Mouse (Mus musculus): ENCODE results near the gene Sgsm2. TPM values are rescaled to one million over a fixed set of nuclear protein-coding genes. Genes with fewer than 3 reads are reported as not detected.

The Sgsm2 gene
- polyA plus RNA-seq, 1 experiment, result 2.3 TPM

GRCm38 (mm10) chr11:74837694-74838431 lies 59.0 kb downstream of the Sgsm2 start:
- peak overlapping the region; percentile 69 for H3K4me3 ChIP-seq (ENCODE audit: insufficient read depth, low read length)
- peaks cover 49% of the 10 kb centered on the region for H3K4me1 ChIP-seq (ENCODE audit: control insufficient read depth, insufficient read depth, low read length)
- TF ChIP-seq CTCF (IDR thresholded peaks at IDR 0.05; ENCODE audit: low read depth, low read length) (no peak), POLR2A (IDR thresholded peaks at IDR 0.05; ENCODE audit: borderline replicate concordance, low read depth, low read length) (no peak)
- peak overlapping the region; percentile 96 for H3K27ac ChIP-seq (ENCODE audit: insufficient read depth, low read depth, low read length)

- peak overlapping the region; percentile 50 for H3K4me3 ChIP-seq (ENCODE audit: insufficient read depth, low read length)
- H3K4me1 ChIP-seq (ENCODE audit: control insufficient read depth, insufficient read depth, low read length), result peaks cover 49% of the 10 kb centered on the region
- TF ChIP-seq POLR2A (IDR thresholded peaks at IDR 0.05; ENCODE audit: borderline replicate concordance, low read depth, low read length) (no peak), CTCF (IDR thresholded peaks at IDR 0.05; ENCODE audit: low read depth, low read length) (no peak)
- H3K27ac ChIP-seq (ENCODE audit: insufficient read depth, low read depth, low read length), result peak overlapping the region; percentile 75
Observed at GRCm38 (mm10) chr11:74837056-74837693, 59.7 kb downstream of the Sgsm2 start.

- no peak for TF ChIP-seq CTCF (IDR thresholded peaks at IDR 0.05; ENCODE audit: low read depth, low read length)
- no peak for TF ChIP-seq POLR2A (IDR thresholded peaks at IDR 0.05; ENCODE audit: borderline replicate concordance, low read depth, low read length)
- H3K4me3 ChIP-seq (ENCODE audit: insufficient read depth, low read length), result no peak overlapping the region
- H3K4me1 ChIP-seq (ENCODE audit: control insufficient read depth, insufficient read depth, low read length), result peaks cover 49% of the 10 kb centered on the region
- peak overlapping the region; percentile 75; the same call in 1 of the 2 replicates for H3K27ac ChIP-seq (ENCODE audit: insufficient read depth, low read depth, low read length)
Observed at GRCm38 (mm10) chr11:74836225-74837055, 60.4 kb downstream of the Sgsm2 start.

GRCm38 (mm10) chr11:74835593-74836224 lies 61.2 kb downstream of the Sgsm2 start:
- Histone ChIP-seq H3K4me3 (ENCODE audit: insufficient read depth, low read length) (no peak overlapping the region), H3K4me1 (ENCODE audit: control insufficient read depth, insufficient read depth, low read length) (peaks cover 49% of the 10 kb centered on the region), H3K27ac (ENCODE audit: insufficient read depth, low read depth, low read length) (no peak overlapping the region)
- TF ChIP-seq POLR2A (IDR thresholded peaks at IDR 0.05; ENCODE audit: borderline replicate concordance, low read depth, low read length) (no peak), CTCF (IDR thresholded peaks at IDR 0.05; ENCODE audit: low read depth, low read length) (no peak)

GRCm38 (mm10) chr11:74834650-74835277 lies 62.1 kb downstream of the Sgsm2 start:
- TF ChIP-seq POLR2A (IDR thresholded peaks at IDR 0.05; ENCODE audit: borderline replicate concordance, low read depth, low read length) (no peak), CTCF (IDR thresholded peaks at IDR 0.05; ENCODE audit: low read depth, low read length) (no peak)
- H3K4me3 ChIP-seq (ENCODE audit: insufficient read depth, low read length), result no peak overlapping the region
- peak overlapping the region; percentile 56 for H3K27ac ChIP-seq (ENCODE audit: insufficient read depth, low read depth, low read length)
- peaks cover 43% of the 10 kb centered on the region for H3K4me1 ChIP-seq (ENCODE audit: control insufficient read depth, insufficient read depth, low read length)

- no peak for TF ChIP-seq POLR2A (IDR thresholded peaks at IDR 0.05; ENCODE audit: borderline replicate concordance, low read depth, low read length)
- TF ChIP-seq CTCF (IDR thresholded peaks at IDR 0.05; ENCODE audit: low read depth, low read length), result no peak
- Histone ChIP-seq H3K4me3 (ENCODE audit: insufficient read depth, low read length) (peak overlapping the region; percentile 66; the same call in 1 of the 2 replicates), H3K27ac (ENCODE audit: insufficient read depth, low read depth, low read length) (peak overlapping the region; percentile 56), H3K4me1 (ENCODE audit: control insufficient read depth, insufficient read depth, low read length) (peaks cover 39% of the 10 kb centered on the region)
Observed at GRCm38 (mm10) chr11:74834359-74834638, 62.6 kb downstream of the Sgsm2 start.

- Histone ChIP-seq H3K4me1 (ENCODE audit: control insufficient read depth, insufficient read depth, low read length) (peaks cover 43% of the 10 kb centered on the region), H3K27ac (ENCODE audit: insufficient read depth, low read depth, low read length) (peak overlapping the region; percentile 56), H3K4me3 (ENCODE audit: insufficient read depth, low read length) (peak overlapping the region; percentile 66)
- TF ChIP-seq POLR2A (IDR thresholded peaks at IDR 0.05; ENCODE audit: borderline replicate concordance, low read depth, low read length), result no peak
- TF ChIP-seq CTCF (IDR thresholded peaks at IDR 0.05; ENCODE audit: low read depth, low read length), result no peak
Observed at GRCm38 (mm10) chr11:74833536-74834358, 63.1 kb downstream of the Sgsm2 start.

- H3K4me1 ChIP-seq (ENCODE audit: control insufficient read depth, insufficient read depth, low read length), result peaks cover 51% of the 10 kb centered on the region
Observed at GRCm38 (mm10) chr11:74832503-74833143, 64.2 kb downstream of the Sgsm2 start.

More at GRCm38 (mm10) chr11:74832503-74833143, 64.2 kb downstream of the Sgsm2 start:
- Histone ChIP-seq H3K4me3 (ENCODE audit: insufficient read depth, low read length) (peak overlapping the region; percentile 66), H3K27ac (ENCODE audit: insufficient read depth, low read depth, low read length) (peak overlapping the region; percentile 93)
- TF ChIP-seq CTCF (IDR thresholded peaks at IDR 0.05; ENCODE audit: low read depth, low read length), result no peak
- no peak for TF ChIP-seq POLR2A (IDR thresholded peaks at IDR 0.05; ENCODE audit: borderline replicate concordance, low read depth, low read length)
